In the genomic region with DNA sequence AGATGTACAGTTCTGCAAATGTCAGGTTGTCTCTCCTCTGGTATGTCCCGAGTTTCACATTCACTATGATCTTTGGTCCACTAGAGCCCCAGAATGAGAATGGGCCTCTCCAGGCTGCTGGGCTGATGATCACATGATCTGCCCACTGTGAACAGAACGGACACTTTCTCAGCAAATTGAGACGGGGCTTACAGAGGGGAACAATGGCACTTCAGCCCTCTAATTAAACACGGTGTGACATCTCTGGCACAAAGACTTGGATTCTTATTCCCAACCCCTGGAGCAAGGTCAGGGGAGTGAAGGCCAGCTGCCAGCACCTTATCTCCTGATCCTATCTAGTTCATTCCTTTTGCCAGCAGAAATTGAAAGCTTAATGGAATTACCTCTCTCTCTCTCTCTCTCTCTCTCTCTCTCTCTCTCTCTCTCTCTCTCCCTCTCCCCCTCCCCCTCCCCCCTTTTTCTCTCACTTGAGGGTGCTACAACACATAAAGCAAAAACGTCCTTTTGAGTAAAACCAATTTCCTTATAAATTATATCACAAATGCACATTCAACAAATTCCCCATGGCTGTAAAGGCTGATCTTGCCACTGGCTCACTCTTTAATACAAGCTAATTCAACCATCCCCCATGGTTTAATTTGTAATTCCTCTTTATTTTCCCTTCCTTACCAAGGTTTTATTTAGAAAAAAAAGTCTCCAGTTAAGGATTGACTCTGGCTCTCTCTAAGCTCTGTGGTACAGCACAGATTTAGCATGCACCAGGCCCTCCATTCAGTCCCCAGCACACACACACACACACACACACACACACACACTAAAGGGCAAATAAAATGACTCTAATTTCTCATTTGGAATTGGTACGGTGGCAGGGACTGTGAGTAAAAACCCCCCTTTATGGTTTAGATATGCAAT, we compare ENCODE assay signal across 9 mouse cellular contexts.
DNase-seq lines count a peak whose midpoint lies in the region; ATAC-seq and TF ChIP-seq lines count a peak whose summit lies in the region.
"Had no signal": no experiment of that assay in that cellular context is flagged by ENCODE, and none has a peak within 500 bp of the region (broad histone marks: within the 10 kb centered on the region; RNA-seq: fewer than 3 reads in every experiment).

No protein-coding gene starts in this region.

- no peaks in the 10 kb centered on the region for H3K27me3 ChIP-seq in stomach, embryonic 15.5 days (replicated peaks)
- no peaks in the 10 kb centered on the region for H3K27me3 ChIP-seq in stomach, postnatal 0 days (ENCODE audit: control insufficient read depth, insufficient read depth, low read length)
- no peaks in the 10 kb centered on the region for H3K27me3 ChIP-seq in hindbrain, postnatal 0 days (ENCODE audit: insufficient read depth, low read length)
- H3K27me3 ChIP-seq in liver, embryonic 16.5 days (ENCODE audit: control insufficient read depth, insufficient read depth, low read depth, low read length) = no peaks in the 10 kb centered on the region

- no peak overlapping the region for H3K27ac ChIP-seq in stomach, embryonic 15.5 days
- H3K27ac ChIP-seq in stomach, postnatal 0 days (replicated peaks) = no peak overlapping the region
- peak overlapping the region; percentile 37; the same call in 1 of the 2 replicates for H3K27ac ChIP-seq in hindbrain, postnatal 0 days
- peak overlapping the region; percentile 78 for H3K27ac ChIP-seq in liver, embryonic 16.5 days (ENCODE audit: low read length)

- H3K4me1 ChIP-seq in stomach, embryonic 15.5 days = peaks cover 7% of the 10 kb centered on the region; the same call in 1 of the 2 replicates
- no peaks in the 10 kb centered on the region for H3K4me1 ChIP-seq in stomach, postnatal 0 days (replicated peaks; ENCODE audit: control insufficient read depth, insufficient read depth)
- peaks cover 7% of the 10 kb centered on the region; the same call in 1 of the 2 replicates for H3K4me1 ChIP-seq in hindbrain, postnatal 0 days (ENCODE audit: insufficient read depth, low read length)
- no peaks in the 10 kb centered on the region; the same call in 1 of the 2 replicates for H3K4me1 ChIP-seq in liver, embryonic 16.5 days (ENCODE audit: control insufficient read depth, low read depth, low read length)

- 25% methylated on average over 6 of the region's 6 CpGs for WGBS in stomach, embryonic 15.5 days
- WGBS in stomach, postnatal 0 days = 24% methylated on average over 6 of the region's 6 CpGs
- 6% methylated on average over 6 of the region's 6 CpGs for WGBS in hindbrain, postnatal 0 days
- 35% methylated on average over 6 of the region's 6 CpGs for WGBS in liver, embryonic 16.5 days (ENCODE audit: insufficient replicate concordance)

- TF ChIP-seq EP300 in stomach, postnatal 0 days (optimal IDR thresholded peaks at IDR 0.05) = no peak

- DNase-seq in stomach, postnatal 0 days (ENCODE audit: low spot score) = no peak
- DNase-seq in hindbrain, postnatal 0 days (ENCODE audit: low spot score) = peak; percentile 39
- DNase-seq in right cerebral cortex, adult 18-20 months = no peak
- no peak for DNase-seq in T-cell, adult 2 months (ENCODE audit: low spot score)
- no peak for DNase-seq in heart, postnatal 25 days (ENCODE audit: low spot score)
- no peak for DNase-seq in lung, adult 18-20 months
- DNase-seq: cerebellum, adult 8-10 months had no signal

- no peak overlapping the region for H3K4me2 ChIP-seq in stomach, embryonic 15.5 days
- no peak overlapping the region for H3K4me2 ChIP-seq in stomach, postnatal 0 days (replicated peaks; ENCODE audit: low read depth)
- H3K4me2 ChIP-seq in hindbrain, postnatal 0 days (ENCODE audit: low read depth, low read length) = no peak overlapping the region
- no peak overlapping the region for H3K4me2 ChIP-seq in liver, embryonic 16.5 days (ENCODE audit: low read depth, low read length)

- no peaks in the 10 kb centered on the region for H3K36me3 ChIP-seq in stomach, embryonic 15.5 days
- H3K36me3 ChIP-seq in stomach, postnatal 0 days (ENCODE audit: control insufficient read depth, insufficient read depth, low read length) = no peaks in the 10 kb centered on the region
- no peaks in the 10 kb centered on the region for H3K36me3 ChIP-seq in hindbrain, postnatal 0 days (ENCODE audit: insufficient read depth, low read length)
- H3K36me3 ChIP-seq in liver, embryonic 16.5 days (ENCODE audit: control insufficient read depth, insufficient read depth) = no peaks in the 10 kb centered on the region

- ATAC-seq in stomach, embryonic 15.5 days (ENCODE audit: insufficient read depth, low FRiP score, low read depth) = peak; percentile 64; the same call in 1 of the 2 replicates
- ATAC-seq in stomach, postnatal 0 days (ENCODE audit: low FRiP score, low TSS enrichment) = no peak
- peak; percentile 58 for ATAC-seq in hindbrain, postnatal 0 days
- peak; percentile 86 for ATAC-seq in liver, embryonic 16.5 days (ENCODE audit: low read depth)

- no peak overlapping the region for H3K9ac ChIP-seq in stomach, embryonic 15.5 days
- no peak overlapping the region for H3K9ac ChIP-seq in stomach, postnatal 0 days (ENCODE audit: low read length)
- no peak overlapping the region for H3K9ac ChIP-seq in hindbrain, postnatal 0 days (replicated peaks; ENCODE audit: low read length)
- H3K9ac ChIP-seq in liver, embryonic 16.5 days (ENCODE audit: low read depth, low read length) = no peak overlapping the region

- no peaks in the 10 kb centered on the region for H3K9me3 ChIP-seq in stomach, embryonic 15.5 days
- no peaks in the 10 kb centered on the region for H3K9me3 ChIP-seq in stomach, postnatal 0 days (ENCODE audit: control insufficient read depth, low read length)
- no peaks in the 10 kb centered on the region for H3K9me3 ChIP-seq in hindbrain, postnatal 0 days (ENCODE audit: low read length)
- H3K9me3 ChIP-seq in liver, embryonic 16.5 days (replicated peaks; ENCODE audit: control insufficient read depth, low read length) = no peaks in the 10 kb centered on the region

- TF ChIP-seq CTCF in stomach, postnatal 0 days (IDR thresholded peaks at IDR 0.05; ENCODE audit: low read depth) = no peak
- TF ChIP-seq CTCF in hindbrain, postnatal 0 days (IDR thresholded peaks at IDR 0.05; ENCODE audit: low read depth) = no peak

- no peak overlapping the region for H3K4me3 ChIP-seq in stomach, embryonic 15.5 days (replicated peaks)
- H3K4me3 ChIP-seq in stomach, postnatal 0 days (ENCODE audit: low read depth, low read length) = no peak overlapping the region
- H3K4me3 ChIP-seq in hindbrain, postnatal 0 days (ENCODE audit: low read length) = no peak overlapping the region
- H3K4me3 ChIP-seq in liver, embryonic 16.5 days (ENCODE audit: low read depth, low read length) = no peak overlapping the region

- intact Hi-C loops in heart, postnatal 25 days (cut with DNase I) = no loop called here

Comparison
In these comparisons a context has a peak if more than half of its experiments do, and no peak if none do; other contexts are left out.
1. H3K27ac ChIP-seq: peak in hindbrain, postnatal 0 days (single experiment) and liver, embryonic 16.5 days (single experiment); none in stomach, embryonic 15.5 days (single experiment) and stomach, postnatal 0 days (single experiment).